Mouse (Mus musculus) MEL (cell line): ENCODE data around the gene Mns1. TPM values are rescaled to one million over a fixed set of nuclear protein-coding genes. Genes with fewer than 3 reads are reported as not detected.

ENCODE experiments used
- DNase-seq: peaks from one replicate; pipeline ENCODE4 v3.0.0; 2011; ENCODE audit warnings: low read depth, low spot score
- H3K27ac ChIP-seq: 2 replicates; pipeline ENCODE4 v1.5.1; 2012; ENCODE audit warnings: low read depth, mild to moderate bottlenecking, control low read depth, low read length, moderate library complexity; ENCODE audit not compliant: control insufficient read depth
- H3K27me3 ChIP-seq, 2 experiments: fragments of 150-350 bp in 1 of 2; sonication (generic) in 1 of 2; 2 replicates each; pipeline ENCODE4 v1.6.1; 2012; ENCODE audit warnings: low read length in 2 of 2, mild to moderate bottlenecking in 2 of 2, improper control_type of control experiment in 1 of 2, moderate library complexity in 1 of 2; ENCODE audit not compliant: insufficient read depth in 2 of 2, control insufficient read depth in 1 of 2
- H3K36me3 ChIP-seq, 2 experiments: 2 replicates each; pipeline ENCODE4 v1.6.1; 2012 to 2014; ENCODE audit warnings: low read length in 2 of 2, improper control_type of control experiment in 1 of 2, inconsistent platforms in 1 of 2, mild to moderate bottlenecking in 1 of 2; ENCODE audit not compliant: insufficient read depth in 2 of 2, control insufficient read depth in 1 of 2
- H3K4me1 ChIP-seq, 2 experiments: fragments of 150-350 bp in 1 of 2; sonication (generic) in 1 of 2; 2 replicates each; pipeline ENCODE4 v1.6.1; 2012; ENCODE audit warnings: low read length in 2 of 2, improper control_type of control experiment in 1 of 2, mild to moderate bottlenecking in 1 of 2; ENCODE audit not compliant: insufficient read depth in 2 of 2, control insufficient read depth in 1 of 2
- H3K4me3 ChIP-seq, 2 experiments: fragments of 150-350 bp in 1 of 2; sonication (generic) in 1 of 2; 2 replicates each; pipeline ENCODE4 v1.5.1; 2012; ENCODE audit warnings: low read depth in 2 of 2, low read length in 2 of 2, mild to moderate bottlenecking in 2 of 2, moderate library complexity in 2 of 2, control low read depth in 1 of 2, improper control_type of control experiment in 1 of 2; ENCODE audit not compliant: control insufficient read depth in 1 of 2, insufficient read depth in 1 of 2
- H3K79me2 ChIP-seq: 2 replicates; pipeline ENCODE4 v1.6.1; 2012; ENCODE audit warnings: mild to moderate bottlenecking, low read length, moderate library complexity; ENCODE audit not compliant: control insufficient read depth, poor library complexity, insufficient read depth
- H3K9ac ChIP-seq: 2 replicates; pipeline ENCODE4 v1.6.1; 2012; ENCODE audit warnings: low read depth, mild to moderate bottlenecking, control low read depth, low read length, moderate library complexity; ENCODE audit not compliant: control insufficient read depth, poor library complexity, severe bottlenecking
- H3K9me3 ChIP-seq: fragments of 150-350 bp; sonication (generic); replicated peaks from 2 replicates; pipeline ENCODE4 v1.6.1; 2012; ENCODE audit warnings: mild to moderate bottlenecking, low read length, improper control_type of control experiment, moderate library complexity; ENCODE audit not compliant: insufficient read depth
- BHLHE40 ChIP-seq: IDR thresholded peaks from 2 replicates; pipeline ENCODE4 v1.6.1; 2012; ENCODE audit warnings: low read depth, mild to moderate bottlenecking, inconsistent platforms, low read length, improper control_type of control experiment, borderline replicate concordance
- CHD1 ChIP-seq: IDR thresholded peaks from 2 replicates; pipeline ENCODE4 v1.6.1; 2012; ENCODE audit warnings: low read depth, mild to moderate bottlenecking, inconsistent platforms, low read length, improper control_type of control experiment
- CHD2 ChIP-seq: IDR thresholded peaks from 2 replicates; pipeline ENCODE4 v1.6.1; 2011; ENCODE audit warnings: low read length, improper control_type of control experiment
- CTCF ChIP-seq, 3 experiments: IDR thresholded peaks in 2 of 3; conservative IDR thresholded peaks in 1 of 3; 2 replicates each; pipeline ENCODE4 v1.5.1; 2011 to 2012; ENCODE audit warnings: low read length in 3 of 3, low read depth in 2 of 3, mild to moderate bottlenecking in 2 of 3, improper control_type of control experiment in 1 of 3, inconsistent platforms in 1 of 3, mixed read lengths in 1 of 3, moderate library complexity in 1 of 3; ENCODE audit not compliant: control insufficient read depth in 1 of 3, insufficient read depth in 1 of 3, poor library complexity in 1 of 3, severe bottlenecking in 1 of 3
- ELF1 ChIP-seq: IDR thresholded peaks from 2 replicates; pipeline ENCODE4 v1.6.1; 2014; ENCODE audit warnings: low read depth, mild to moderate bottlenecking, inconsistent platforms, low read length, improper control_type of control experiment, moderate library complexity
- EP300 ChIP-seq, 2 experiments: IDR thresholded peaks; 2 replicates each; pipeline ENCODE4 v1.6.1; 2011; ENCODE audit warnings: improper control_type of control experiment in 2 of 2, low read length in 2 of 2, low read depth in 1 of 2, mild to moderate bottlenecking in 1 of 2
- ETS1 ChIP-seq: IDR thresholded peaks from 2 replicates; pipeline ENCODE4 v1.6.1; 2012; ENCODE audit warnings: low read depth, mild to moderate bottlenecking, inconsistent platforms, low read length, improper control_type of control experiment, moderate library complexity
- GABPA ChIP-seq: IDR thresholded peaks from 2 replicates; pipeline ENCODE4 v1.6.1; 2012; ENCODE audit warnings: low read depth, mild to moderate bottlenecking, inconsistent platforms, low read length, improper control_type of control experiment, moderate library complexity
- GATA1 ChIP-seq: IDR thresholded peaks from 2 replicates; pipeline ENCODE4 v1.6.1; 2011; ENCODE audit warnings: low read depth, low read length, improper control_type of control experiment
- HCFC1 ChIP-seq: IDR thresholded peaks from 2 replicates; pipeline ENCODE4 v1.6.1; 2012; ENCODE audit warnings: low read depth, mild to moderate bottlenecking, inconsistent platforms, low read length, improper control_type of control experiment, moderate library complexity
- JUND ChIP-seq: IDR thresholded peaks from 2 replicates; pipeline ENCODE4 v1.6.1; 2011; ENCODE audit warnings: low read depth, mild to moderate bottlenecking, improper control_type of control experiment, low read length
- KAT2A ChIP-seq: conservative IDR thresholded peaks from 2 replicates; pipeline ENCODE4 v1.6.1; 2012; ENCODE audit warnings: low read depth, low read length, improper control_type of control experiment, inconsistent platforms
- MAFK ChIP-seq: IDR thresholded peaks from 2 replicates; pipeline ENCODE4 v1.6.1; 2011; ENCODE audit warnings: low read depth, mild to moderate bottlenecking, low read length, improper control_type of control experiment, borderline replicate concordance
- MAZ ChIP-seq: IDR thresholded peaks from 2 replicates; pipeline ENCODE4 v1.6.1; 2012; ENCODE audit warnings: low read depth, mild to moderate bottlenecking, inconsistent platforms, low read length, improper control_type of control experiment
- MEF2A ChIP-seq: IDR thresholded peaks from 2 replicates; pipeline ENCODE4 v1.6.1; 2014; ENCODE audit warnings: low read depth, mild to moderate bottlenecking, inconsistent platforms, low read length, improper control_type of control experiment; ENCODE audit not compliant: poor library complexity, insufficient replicate concordance, severe bottlenecking; ENCODE audit errors: extremely low read depth
- MXI1 ChIP-seq: IDR thresholded peaks from 2 replicates; pipeline ENCODE4 v1.6.1; 2011; ENCODE audit warnings: mild to moderate bottlenecking, low read depth, low read length, improper control_type of control experiment
- MYC ChIP-seq: IDR thresholded peaks from 2 replicates; pipeline ENCODE4 v1.6.1; 2011; ENCODE audit warnings: low read depth, mild to moderate bottlenecking, low read length, improper control_type of control experiment, moderate library complexity
- NELFE ChIP-seq: IDR thresholded peaks from 2 replicates; pipeline ENCODE4 v1.6.1; 2011; ENCODE audit warnings: low read depth, low read length, improper control_type of control experiment
- POLR2A ChIP-seq, 2 experiments: IDR thresholded peaks; 2 replicates each; pipeline ENCODE4 v1.6.1; 2011 to 2012; ENCODE audit warnings: low read length in 2 of 2, mild to moderate bottlenecking in 2 of 2, control low read depth in 1 of 2, improper control_type of control experiment in 1 of 2, low read depth in 1 of 2, moderate library complexity in 1 of 2; ENCODE audit not compliant: control insufficient read depth in 1 of 2, insufficient read depth in 1 of 2, poor library complexity in 1 of 2
- POLR2AphosphoS2 ChIP-seq: IDR thresholded peaks from 2 replicates; pipeline ENCODE4 v1.6.1; 2011; ENCODE audit warnings: low read length, improper control_type of control experiment
- POLR2AphosphoS5 ChIP-seq: IDR thresholded peaks from 2 replicates; pipeline ENCODE4 v1.6.1; 2012; ENCODE audit warnings: low read depth, borderline replicate concordance, mild to moderate bottlenecking, inconsistent platforms, low read length, moderate library complexity, mixed read lengths
- RAD21 ChIP-seq: IDR thresholded peaks from 2 replicates; pipeline ENCODE4 v1.6.1; 2011; ENCODE audit warnings: mild to moderate bottlenecking, low read depth, low read length, improper control_type of control experiment
- RCOR1 ChIP-seq: IDR thresholded peaks from 2 replicates; pipeline ENCODE4 v1.6.1; 2012; ENCODE audit warnings: low read depth, mild to moderate bottlenecking, inconsistent platforms, low read length, improper control_type of control experiment
- SIN3A ChIP-seq: IDR thresholded peaks from 2 replicates; pipeline ENCODE4 v1.6.1; 2012; ENCODE audit warnings: low read length, improper control_type of control experiment, inconsistent platforms
- SMC3 ChIP-seq: IDR thresholded peaks from 2 replicates; pipeline ENCODE4 v1.6.1; 2011; ENCODE audit warnings: low read depth, low read length, improper control_type of control experiment
- TAL1 ChIP-seq: IDR thresholded peaks from 2 replicates; pipeline ENCODE4 v1.6.1; 2012; ENCODE audit warnings: mild to moderate bottlenecking, inconsistent platforms, low read length, moderate library complexity, mixed read lengths
- TBP ChIP-seq: IDR thresholded peaks from 2 replicates; pipeline ENCODE4 v1.8.0; 2011; ENCODE audit warnings: low read depth, low read length, improper control_type of control experiment
- TCF12 ChIP-seq: IDR thresholded peaks from 2 replicates; pipeline ENCODE4 v1.6.1; 2014; ENCODE audit warnings: low read depth, mild to moderate bottlenecking, inconsistent platforms, low read length, improper control_type of control experiment, moderate library complexity
- UBTF ChIP-seq: IDR thresholded peaks from 2 replicates; pipeline ENCODE4 v1.6.1; 2012; ENCODE audit warnings: low read depth, mild to moderate bottlenecking, inconsistent platforms, low read length, improper control_type of control experiment, moderate library complexity, borderline replicate concordance; ENCODE audit not compliant: insufficient read depth
- USF1 ChIP-seq: IDR thresholded peaks from 2 replicates; pipeline ENCODE4 v1.6.1; 2014; ENCODE audit warnings: low read depth, mild to moderate bottlenecking, inconsistent platforms, low read length, improper control_type of control experiment, moderate library complexity
- ZMIZ1 ChIP-seq: IDR thresholded peaks from 2 replicates; pipeline ENCODE4 v1.6.1; 2012; ENCODE audit warnings: low read depth, mild to moderate bottlenecking, inconsistent platforms, low read length, improper control_type of control experiment, moderate library complexity
- polyA plus RNA-seq, 2 experiments: library from polyadenylated mRNA; stranded (reverse) in 1 of 2; unstranded in 1 of 2; fragments of >175 nt in 1 of 2; fragments of >200 nt in 1 of 2; gene quantifications; 2 replicates each; pipeline versions ENCODE4 v1.2.1 to v1.2.4; 2012; ENCODE audit warnings: low replicate concordance in 2 of 2, low read depth in 1 of 2; ENCODE audit not compliant: insufficient read length in 2 of 2, insufficient read depth in 1 of 2, missing spikeins in 1 of 2
- total RNA-seq: library from RNA; depleted of rRNA; stranded (reverse); fragments of 300-350 nt; gene quantifications from 2 replicates; pipeline ENCODE4 v1.2.3, GENCODE M21; 2012

Mns1 gene
- total and polyA plus RNA-seq, 3 experiments = 54.0 to 54.8 TPM; not detected in 1

DNA sequence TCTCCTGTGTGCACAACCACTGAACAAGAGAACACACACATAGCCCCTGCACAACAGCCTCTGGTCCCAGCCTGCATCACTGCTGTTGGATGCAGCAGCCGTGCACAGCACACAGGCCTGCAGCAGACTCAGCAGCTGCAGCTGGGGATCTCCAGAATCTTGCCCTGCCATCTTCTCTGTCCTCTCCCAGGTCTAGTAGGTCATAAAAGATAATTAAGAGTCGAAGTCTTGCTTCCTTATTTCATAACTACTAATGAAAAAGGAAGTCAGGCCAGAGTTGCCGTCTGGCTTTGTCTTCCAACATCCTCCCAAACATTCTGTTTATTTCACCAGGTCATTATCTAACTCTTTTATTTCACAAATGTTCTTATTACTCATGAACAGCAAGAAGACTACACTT lies 23.0 kb downstream of the Mns1 start:
- TF ChIP-seq SMC3 = no peak
- TF ChIP-seq TBP = 0 out of 2 replicates have a peak, but pooled peaks have one; percentile 39
- no peak for TF ChIP-seq CTCF (IDR thresholded peaks at IDR 0.05 in 2 of 3, conservative IDR thresholded peaks at IDR 0.05 in 1 of 3; ENCODE audit: control insufficient read depth in 1 of 3, insufficient read depth in 1 of 3, low read depth in 2 of 3, low read length in 3 of 3, poor library complexity in 1 of 3, severe bottlenecking in 1 of 3)
- TF ChIP-seq CHD2 = no peak
- TF ChIP-seq MAZ = no peak
- no peak for TF ChIP-seq CHD1
- TF ChIP-seq GATA1 = peak; percentile 82
- 0 out of 4 replicates have a peak, but pooled peaks of 1 of the 2 experiments have one; percentile 28 for TF ChIP-seq POLR2A (IDR thresholded peaks at IDR 0.05; ENCODE audit: control insufficient read depth in 1 of 2, insufficient read depth in 1 of 2, low read depth in 1 of 2, low read length in 2 of 2, poor library complexity in 1 of 2)
- peak; percentile 82 for TF ChIP-seq TCF12
- TF ChIP-seq NELFE = no peak
- TF ChIP-seq ELF1 = no peak
- no peak for TF ChIP-seq POLR2AphosphoS5
- no peak for TF ChIP-seq GABPA
- TF ChIP-seq ZMIZ1 = no peak
- no peak for TF ChIP-seq KAT2A
- TF ChIP-seq ETS1 = peak; percentile 76
- TF ChIP-seq EP300 (IDR thresholded peaks at IDR 0.05; ENCODE audit: low read depth in 1 of 2, low read length in 2 of 2) = peak; percentile 81 to 83
- peak; percentile 78 for TF ChIP-seq TAL1
- TF ChIP-seq RAD21 = no peak
- no peak for TF ChIP-seq MEF2A
- Histone ChIP-seq H3K79me2 (0 out of 2 replicates have a peak, but pooled peaks cover 2% of the 10 kb centered on the region), H3K4me3 (no peak overlapping the region), H3K9ac (no peak overlapping the region), H3K27ac (peak overlapping the region; percentile 53), H3K4me1 (peaks cover 15 to 31% of the 10 kb centered on the region in 2 experiments), H3K36me3 (peaks cover 20 to 50% of the 10 kb centered on the region in 2 experiments), H3K9me3 (no peaks in the 10 kb centered on the region), H3K27me3 (no peaks in the 10 kb centered on the region)
- peak; percentile 82 for DNase-seq

DNA sequence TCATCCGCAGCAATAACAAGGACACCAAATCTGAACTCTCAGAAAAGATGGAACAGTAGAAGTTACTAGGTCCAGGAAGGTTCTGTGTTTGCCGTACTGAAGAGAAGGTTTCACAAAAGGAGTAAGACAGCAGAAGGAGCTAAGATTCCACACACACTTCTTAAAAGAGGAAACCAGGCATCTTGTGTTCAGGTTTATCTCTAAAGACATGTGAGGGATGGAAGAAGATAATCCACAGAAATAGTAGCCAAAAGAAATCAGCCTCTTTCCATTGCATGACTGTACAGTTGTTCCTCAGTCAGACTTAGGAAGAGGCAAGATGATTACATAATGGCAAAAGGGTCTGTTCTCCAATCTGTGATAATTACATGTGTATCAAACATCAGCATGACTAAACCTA lies 24.6 kb downstream of the Mns1 start:
- Histone ChIP-seq H3K36me3 (peaks cover 12 to 63% of the 10 kb centered on the region in 2 experiments), H3K27me3 (no peaks in the 10 kb centered on the region), H3K9ac (no peak overlapping the region), H3K4me1 (peaks cover 20 to 35% of the 10 kb centered on the region in 2 experiments), H3K9me3 (no peaks in the 10 kb centered on the region), H3K27ac (peak overlapping the region; percentile 68), H3K79me2 (0 out of 2 replicates have a peak, but pooled peaks cover 2% of the 10 kb centered on the region), H3K4me3 (no peak overlapping the region)
- peak; percentile 61 for DNase-seq
- TF ChIP-seq MXI1 (peak; percentile 49; the same call in 1 of the 2 replicates), SMC3 (no peak), POLR2AphosphoS5 (no peak), TCF12 (peak; percentile 83), JUND (no peak), BHLHE40 (peak; percentile 58; the same call in 1 of the 2 replicates), USF1 (no peak), HCFC1 (no peak), UBTF (no peak), SIN3A (0 out of 2 replicates have a peak, but pooled peaks have one; percentile 16), GABPA (no peak), ELF1 (no peak), POLR2AphosphoS2 (no peak), RCOR1 (peak; percentile 81), MYC (0 out of 2 replicates have a peak, but pooled peaks have one; percentile 40), KAT2A (no peak), MAFK (no peak), RAD21 (no peak), CHD1 (no peak)
